Mouse (Mus musculus) layer of hippocampus, postnatal 14 days (tissue): ENCODE data around the gene Pik3r2. TPM values are rescaled to one million over a fixed set of nuclear protein-coding genes. Genes with fewer than 3 reads are reported as not detected.
A peak's percentile ranks its signal among the peaks of the same experiment; 100 is the strongest.
"Not testable (repeated sequence)": the region's sequence is repeated elsewhere in the genome, so short reads cannot be mapped to it uniquely, and the experiment has no call there.

Experiments
- DNase-seq, 2 experiments: peaks; one replicate each; pipeline ENCODE4 v3.0.0; 2021 to 2022; ENCODE audit warnings: low spot score in 2 of 2, mixed read lengths in 1 of 2
- long read RNA-seq, 2 experiments: library from polyadenylated mRNA; stranded (forward); transcript quantifications; one replicate each; pipeline ENCODE4 v2.0.0; 2021
- total RNA-seq, 2 experiments: library from RNA; stranded (reverse); gene quantifications; 2 replicates each; pipeline ENCODE4 v1.2.3; 2021

Gene Pik3r2
- total RNA-seq, result 100 to 1,000 TPM; 164 to 178 TPM
- long read RNA-seq, experiment 1, transcript Pik3r2-201 (16 exons, 3,165 nt), result major isoform, 191 of 269 reads
- long read RNA-seq, experiment 1, partial matches to known transcripts, result 49 of 269 reads
- long read RNA-seq, experiment 1, other reads (novel, unspliced or antisense), result 29 of 269 reads
- long read RNA-seq, experiment 2, transcript Pik3r2-201 (16 exons, 3,165 nt), result major isoform, 206 of 263 reads
- long read RNA-seq, experiment 2, partial matches to known transcripts, result 37 of 263 reads
- long read RNA-seq, experiment 2, other reads (novel, unspliced or antisense), result 20 of 263 reads

DNA sequence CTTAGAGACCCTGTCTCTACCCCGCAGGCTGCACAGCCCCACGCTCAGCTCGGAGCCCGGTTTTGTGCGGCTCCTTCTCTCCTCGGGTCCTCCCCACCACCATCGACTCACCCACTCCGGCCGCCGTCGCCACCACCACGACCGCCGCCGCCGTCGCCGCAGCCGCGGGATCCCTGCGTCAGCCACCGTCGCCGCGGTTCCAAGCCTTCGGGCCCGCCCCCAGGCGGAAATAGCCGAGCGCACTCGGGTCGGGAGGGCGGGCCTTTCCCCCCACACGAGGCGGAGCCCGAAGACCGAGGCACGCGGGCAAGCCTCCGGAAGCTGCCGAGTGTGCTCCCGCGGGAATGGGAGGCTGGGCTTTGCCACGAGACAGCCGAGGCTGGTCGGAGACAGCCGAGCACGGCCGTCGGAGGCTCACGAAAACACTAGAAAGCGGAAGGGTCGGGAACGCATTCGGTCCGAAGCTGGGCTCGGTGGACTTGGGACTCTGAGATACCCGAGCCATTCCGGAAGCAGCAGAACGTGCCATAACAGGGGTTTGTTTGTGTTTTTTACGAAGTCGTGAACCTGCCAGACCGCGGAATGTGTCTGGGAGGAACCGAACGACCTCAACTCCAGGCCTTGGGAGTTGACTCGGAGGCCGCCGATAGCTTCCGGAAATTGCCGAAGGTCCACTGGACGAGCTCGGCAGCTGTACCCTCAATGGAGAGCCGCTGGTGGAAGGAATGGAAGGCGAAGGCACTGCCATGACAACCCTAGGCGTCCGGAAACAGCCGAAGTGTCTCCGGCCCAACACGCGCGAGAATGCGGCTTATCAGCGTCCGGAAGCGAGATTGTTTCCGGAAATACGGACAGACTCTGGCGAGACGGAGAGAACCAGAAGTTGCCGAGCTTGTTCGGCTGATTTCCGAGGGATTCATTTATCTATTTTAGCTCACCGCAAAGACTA, at the start of gene Pik3r2:
Gene Pik3r2, minus strand, starts transcription at position 218 of the 949 bp plus-strand sequence.
- DNase-seq, result peak; percentile 98 to 99

GRCm38 (mm10) chr8:70825816-70826215, 49.3 kb upstream of the Pik3r2 start:
- no peak for DNase-seq

DNA sequence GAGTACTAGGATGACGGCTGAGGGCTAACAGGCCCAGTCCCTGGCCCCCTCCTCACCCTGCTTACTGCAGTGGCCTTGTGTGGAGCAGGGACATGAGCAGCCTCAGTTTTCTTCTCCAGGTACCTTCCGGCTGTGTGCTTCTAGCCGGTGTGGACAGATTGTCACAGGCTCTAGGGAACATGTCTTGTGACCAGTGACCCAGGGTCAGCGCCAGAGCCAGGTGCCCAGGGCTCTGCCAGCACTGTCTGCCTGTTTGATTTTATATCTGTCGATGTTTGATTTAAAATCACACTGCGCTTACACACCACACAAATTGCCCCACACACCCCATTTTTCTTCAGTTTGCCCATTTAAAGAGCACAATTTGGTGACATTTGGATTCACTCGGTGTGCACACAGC, 47.3 kb upstream of the Pik3r2 start:
- no peak for DNase-seq

DNA sequence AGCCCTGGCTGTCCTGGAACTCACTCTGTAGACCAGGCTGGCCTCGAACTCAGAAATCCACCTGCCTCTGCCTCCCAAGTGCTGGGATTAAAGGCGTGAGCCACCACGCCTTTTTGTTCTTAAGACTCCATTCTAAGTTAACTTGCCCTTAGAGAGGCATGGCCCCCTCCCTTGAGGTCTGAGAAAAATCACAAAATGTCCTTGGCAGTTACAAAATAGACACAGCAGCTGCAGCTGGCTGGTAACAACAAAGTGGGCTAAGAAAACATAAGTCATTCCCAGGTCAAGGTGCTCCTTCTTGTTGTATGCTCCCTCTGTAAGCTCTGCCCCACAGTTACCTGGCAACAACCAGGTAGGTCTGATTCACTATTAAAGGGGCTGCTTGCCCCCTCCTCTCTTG, 46.1 kb upstream of the Pik3r2 start:
- DNase-seq, result not testable (repeated sequence)

- DNase-seq, result no peak
Measured at GRCm38 (mm10) chr8:70821992-70822391, 45.5 kb upstream of the Pik3r2 start.

DNA sequence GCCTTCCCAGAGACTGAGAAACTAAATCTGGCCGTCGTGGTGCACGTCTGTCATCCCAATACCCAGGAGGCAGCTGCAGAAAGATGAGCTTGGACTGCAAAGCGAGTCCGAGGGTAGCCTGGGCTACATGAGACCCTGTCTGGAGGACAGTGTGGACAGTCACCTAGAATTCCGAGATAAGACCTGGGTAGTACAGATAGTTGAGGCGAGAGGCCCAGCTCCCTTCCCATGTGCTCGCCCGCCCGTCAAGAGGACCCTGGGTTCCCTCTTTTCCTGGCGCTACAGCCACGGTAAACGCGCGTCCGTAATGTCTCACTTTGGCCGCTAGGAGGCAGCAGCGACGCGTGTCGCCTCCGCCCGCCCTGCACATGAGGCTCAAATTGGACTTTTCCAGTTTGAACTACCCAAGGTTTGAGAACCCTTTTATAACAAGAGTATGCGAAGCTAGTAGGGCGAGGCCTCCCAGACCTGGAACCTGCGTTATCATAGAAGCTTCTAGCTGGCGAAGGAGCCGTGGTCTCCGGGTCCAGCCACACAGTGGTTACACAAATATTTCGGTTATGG, 45.0 kb upstream of the Pik3r2 start:
- no peak for DNase-seq

DNA sequence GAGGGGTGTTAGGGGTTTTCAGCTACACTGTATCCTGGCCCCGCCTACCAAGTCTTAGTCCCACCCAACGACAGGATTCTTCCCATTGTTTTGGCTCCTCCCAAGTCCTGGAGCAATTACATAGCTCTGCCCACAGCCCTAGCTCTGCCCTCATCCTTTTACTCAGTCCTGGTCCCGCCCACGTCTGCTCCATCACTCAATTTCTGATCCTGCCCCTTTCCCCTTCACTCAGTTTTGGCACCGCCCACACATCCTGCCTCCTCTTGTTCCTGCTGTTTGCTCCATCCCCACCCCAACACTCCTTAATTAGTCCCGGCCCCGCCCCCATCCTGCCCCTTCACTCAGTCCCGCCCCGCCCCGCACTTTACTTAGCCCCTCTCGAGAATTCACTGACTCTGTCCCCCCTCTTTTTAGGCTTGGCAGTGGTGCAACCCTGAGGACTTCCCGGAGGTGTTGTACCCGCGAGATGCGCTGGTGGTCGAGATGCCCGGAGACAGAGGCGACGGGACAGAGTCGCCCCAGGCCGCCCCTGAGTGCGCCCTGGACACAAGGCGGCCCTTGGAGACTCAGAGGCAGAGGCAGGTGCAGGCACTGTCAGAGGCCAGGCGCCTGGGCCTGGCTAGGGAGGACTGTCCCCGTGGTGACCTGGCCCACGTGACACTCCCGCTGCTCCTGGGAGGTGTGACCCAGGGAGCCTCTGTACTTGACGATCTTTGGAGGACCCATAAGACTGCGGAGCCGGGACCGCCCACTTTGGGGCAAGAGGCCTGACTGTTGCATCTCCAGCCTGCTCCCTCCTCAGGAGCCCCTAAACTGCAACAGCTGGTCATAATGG, 43.8 kb upstream of the Pik3r2 start:
- DNase-seq, result no peak

DNA sequence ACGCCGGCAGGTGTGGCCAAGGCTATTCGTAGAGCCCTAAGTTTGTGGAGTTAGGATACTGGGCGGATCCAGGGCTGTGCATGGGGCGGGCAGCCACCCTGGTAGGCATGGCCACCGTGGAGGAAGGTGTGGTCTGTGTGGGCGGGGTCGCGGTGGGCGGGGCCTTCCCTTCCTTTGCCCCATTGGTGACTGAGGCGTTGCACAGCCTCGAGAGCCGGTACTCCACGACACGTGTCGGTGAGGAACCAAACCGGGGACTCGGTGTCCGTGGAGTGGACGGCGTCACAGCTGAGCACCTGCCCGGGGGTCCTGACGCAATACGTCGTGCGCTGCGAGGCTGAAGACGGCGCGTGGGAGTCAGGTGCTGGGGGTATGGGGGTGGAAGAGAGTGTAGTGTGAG, 40.2 kb upstream of the Pik3r2 start:
- DNase-seq, result no peak

GRCm38 (mm10) chr8:70812885-70813284, 36.4 kb upstream of the Pik3r2 start:
- DNase-seq, result no peak

- no peak for DNase-seq
Measured at GRCm38 (mm10) chr8:70812055-70812454, 35.5 kb upstream of the Pik3r2 start.

- DNase-seq, result no peak
Measured at GRCm38 (mm10) chr8:70810962-70811680, 34.6 kb upstream of the Pik3r2 start.

GRCm38 (mm10) chr8:70808955-70809701, 32.6 kb upstream of the Pik3r2 start:
- DNase-seq, result no peak

- DNase-seq, result no peak
Measured at GRCm38 (mm10) chr8:70808239-70808638, 31.7 kb upstream of the Pik3r2 start, which contains the start of gene Il12rb1. Il12rb1 (plus strand) TSS chr8:70808449.

- DNase-seq, result no peak
Measured at GRCm38 (mm10) chr8:70807304-70807703, 30.8 kb upstream of the Pik3r2 start.

DNA sequence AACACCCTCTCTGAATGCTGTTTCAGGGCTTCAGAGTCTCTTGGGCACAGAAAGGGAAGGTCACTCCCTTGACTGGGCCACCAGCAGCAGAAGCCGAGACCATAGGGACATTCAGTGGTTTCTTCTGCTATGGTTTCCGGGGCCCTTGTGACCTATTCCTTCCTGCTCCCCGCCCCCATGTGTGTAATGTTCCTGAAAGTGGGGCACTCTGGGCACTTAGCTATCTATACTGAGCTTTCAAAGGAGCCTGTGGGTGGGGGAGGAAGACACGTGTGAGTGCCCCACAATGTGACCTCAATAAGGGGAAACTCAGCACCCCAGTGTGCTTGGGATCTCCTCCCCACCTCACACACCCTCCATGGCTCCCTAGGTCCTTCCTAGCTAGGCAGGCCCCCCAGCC, 30.0 kb upstream of the Pik3r2 start:
- DNase-seq, result no peak

DNA sequence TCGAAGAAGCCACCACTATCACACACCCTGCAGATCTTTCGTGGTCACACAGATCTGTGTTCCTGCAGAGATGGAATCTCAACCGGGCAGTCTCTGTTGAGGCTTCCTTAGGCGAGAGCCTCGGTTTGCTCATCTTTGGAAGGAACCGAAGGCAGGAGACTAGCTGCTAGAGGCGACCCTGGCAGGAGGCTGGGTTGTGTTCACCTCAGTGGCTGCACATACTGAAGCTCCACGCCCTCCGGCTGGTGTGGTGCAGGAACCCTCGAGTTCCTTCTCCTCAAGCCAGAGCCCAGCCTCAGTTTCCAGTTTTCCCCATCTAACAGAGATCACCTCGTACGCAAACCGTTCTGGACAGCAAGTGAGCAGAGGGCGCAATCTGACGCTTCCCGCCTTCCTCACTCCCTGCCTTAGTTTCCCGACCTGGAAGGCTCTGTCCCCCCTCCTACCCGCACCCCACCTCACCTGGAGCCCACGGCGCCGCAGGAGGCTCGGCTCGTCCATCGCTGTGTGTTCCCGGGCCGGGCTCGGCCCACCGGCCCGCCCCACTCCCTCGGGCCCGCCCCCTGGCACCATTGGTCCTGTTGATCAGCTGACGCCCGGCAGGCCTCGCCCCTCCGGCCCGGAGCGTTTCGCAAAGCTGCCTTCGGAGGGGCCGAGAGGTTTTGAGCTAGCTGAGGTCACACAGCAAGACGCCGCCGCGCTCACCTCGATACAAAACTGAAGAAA, 28.1 kb upstream of the Pik3r2 start, which contains the start of gene Mast3:
Gene Mast3, minus strand, starts transcription at position 574 of the 726 bp plus-strand sequence.
- peak in 1 of 2 experiments; percentile 82 for DNase-seq

- DNase-seq, result peak in 1 of 2 experiments; percentile 71
Measured at GRCm38 (mm10) chr8:70803761-70804480, 27.4 kb upstream of the Pik3r2 start.
